Comparison of ENCODE assay signal across 17 mouse cellular contexts in genomic region chr2:120707041-120707440, GRCm38 (mm10).
"Had no signal": no experiment of that assay in that cellular context is flagged by ENCODE, and none has a peak within 500 bp of the region (broad histone marks: within the 10 kb centered on the region; RNA-seq: fewer than 3 reads in every experiment).

No protein-coding gene starts in this region.

- H3K9ac ChIP-seq: liver, embryonic 12.5 days; liver, embryonic 14.5 days; lung, embryonic 14.5 days; midbrain, embryonic 13.5 days; neural tube, embryonic 13.5 days; neural tube, embryonic 15.5 days had no signal

- H3K4me3 ChIP-seq: liver, embryonic 12.5 days; midbrain, embryonic 10.5 days; midbrain, embryonic 13.5 days; myocyte; neural tube, embryonic 13.5 days; neural tube, embryonic 15.5 days had no signal

- H3K4me2 ChIP-seq: liver, embryonic 12.5 days; lung, embryonic 14.5 days; midbrain, embryonic 13.5 days; neural tube, embryonic 13.5 days; neural tube, embryonic 15.5 days had no signal

- H3K9me3 ChIP-seq: liver, embryonic 12.5 days; midbrain, embryonic 10.5 days; midbrain, embryonic 13.5 days; neural tube, embryonic 13.5 days; neural tube, embryonic 15.5 days had no signal

- ATAC-seq: liver, embryonic 12.5 days; midbrain, embryonic 13.5 days; midbrain, embryonic 16.5 days had no signal

- DNase-seq: lung, adult 18-20 months; lung, embryonic 14.5 days; lung, postnatal 10 days; lung, postnatal 4 days; retina, postnatal 1 day; right cerebral cortex, adult 18-20 months; right cerebral cortex, postnatal 25 days; right cerebral cortex, postnatal 4 days; spleen, adult 18-20 months had no signal

- H3K27ac ChIP-seq: liver, embryonic 12.5 days; liver, embryonic 14.5 days; midbrain, embryonic 10.5 days; midbrain, embryonic 13.5 days; neural tube, embryonic 13.5 days; neural tube, embryonic 15.5 days had no signal

- H3K27me3 ChIP-seq: midbrain, embryonic 13.5 days; neural tube, embryonic 13.5 days; neural tube, embryonic 15.5 days had no signal

- H3K4me1 ChIP-seq: midbrain, embryonic 10.5 days; midbrain, embryonic 13.5 days; neural tube, embryonic 13.5 days; neural tube, embryonic 15.5 days had no signal
